Mouse (Mus musculus) MEL (cell line): Measurements from ENCODE around the gene Ppa1.

Experiments
- CTCF ChIP-seq, 3 experiments: IDR thresholded peaks in 2 of 3; conservative IDR thresholded peaks in 1 of 3; 2 replicates each; pipeline ENCODE4 v1.5.1; 2011 to 2012; ENCODE audit warnings: low read length in 3 of 3, low read depth in 2 of 3, mild to moderate bottlenecking in 2 of 3, improper control_type of control experiment in 1 of 3, inconsistent platforms in 1 of 3, mixed read lengths in 1 of 3, moderate library complexity in 1 of 3; ENCODE audit not compliant: control insufficient read depth in 1 of 3, insufficient read depth in 1 of 3, poor library complexity in 1 of 3, severe bottlenecking in 1 of 3
- ELF1 ChIP-seq: IDR thresholded peaks from 2 replicates; pipeline ENCODE4 v1.6.1; 2014; ENCODE audit warnings: low read depth, mild to moderate bottlenecking, inconsistent platforms, low read length, improper control_type of control experiment, moderate library complexity
- EP300 ChIP-seq, 2 experiments: IDR thresholded peaks; 2 replicates each; pipeline ENCODE4 v1.6.1; 2011; ENCODE audit warnings: improper control_type of control experiment in 2 of 2, low read length in 2 of 2, low read depth in 1 of 2, mild to moderate bottlenecking in 1 of 2
- HCFC1 ChIP-seq: IDR thresholded peaks from 2 replicates; pipeline ENCODE4 v1.6.1; 2012; ENCODE audit warnings: low read depth, mild to moderate bottlenecking, inconsistent platforms, low read length, improper control_type of control experiment, moderate library complexity
- MAZ ChIP-seq: IDR thresholded peaks from 2 replicates; pipeline ENCODE4 v1.6.1; 2012; ENCODE audit warnings: low read depth, mild to moderate bottlenecking, inconsistent platforms, low read length, improper control_type of control experiment
- POLR2A ChIP-seq, 2 experiments: IDR thresholded peaks; 2 replicates each; pipeline ENCODE4 v1.6.1; 2011 to 2012; ENCODE audit warnings: low read length in 2 of 2, mild to moderate bottlenecking in 2 of 2, control low read depth in 1 of 2, improper control_type of control experiment in 1 of 2, low read depth in 1 of 2, moderate library complexity in 1 of 2; ENCODE audit not compliant: control insufficient read depth in 1 of 2, insufficient read depth in 1 of 2, poor library complexity in 1 of 2
- RCOR1 ChIP-seq: IDR thresholded peaks from 2 replicates; pipeline ENCODE4 v1.6.1; 2012; ENCODE audit warnings: low read depth, mild to moderate bottlenecking, inconsistent platforms, low read length, improper control_type of control experiment
- TBP ChIP-seq: IDR thresholded peaks from 2 replicates; pipeline ENCODE4 v1.8.0; 2011; ENCODE audit warnings: low read depth, low read length, improper control_type of control experiment
- UBTF ChIP-seq: IDR thresholded peaks from 2 replicates; pipeline ENCODE4 v1.6.1; 2012; ENCODE audit warnings: low read depth, mild to moderate bottlenecking, inconsistent platforms, low read length, improper control_type of control experiment, moderate library complexity, borderline replicate concordance; ENCODE audit not compliant: insufficient read depth
- USF1 ChIP-seq: IDR thresholded peaks from 2 replicates; pipeline ENCODE4 v1.6.1; 2014; ENCODE audit warnings: low read depth, mild to moderate bottlenecking, inconsistent platforms, low read length, improper control_type of control experiment, moderate library complexity
- ZKSCAN1 ChIP-seq: IDR thresholded peaks from 2 replicates; pipeline ENCODE4 v1.6.1; 2012; ENCODE audit warnings: low read depth, mild to moderate bottlenecking, inconsistent platforms, low read length, improper control_type of control experiment, moderate library complexity

- no peak for TF ChIP-seq CTCF (IDR thresholded peaks at IDR 0.05 in 2 of 3, conservative IDR thresholded peaks at IDR 0.05 in 1 of 3; ENCODE audit: control insufficient read depth in 1 of 3, insufficient read depth in 1 of 3, low read depth in 2 of 3, low read length in 3 of 3, poor library complexity in 1 of 3, severe bottlenecking in 1 of 3)
- TF ChIP-seq EP300 (IDR thresholded peaks at IDR 0.05; ENCODE audit: low read depth in 1 of 2, low read length in 2 of 2) = no peak
- TF ChIP-seq ELF1 = no peak
- TF ChIP-seq POLR2A (IDR thresholded peaks at IDR 0.05; ENCODE audit: control insufficient read depth in 1 of 2, insufficient read depth in 1 of 2, low read depth in 1 of 2, low read length in 2 of 2, poor library complexity in 1 of 2) = no peak
- TF ChIP-seq RCOR1 = no peak
- no peak for TF ChIP-seq ZKSCAN1
- no peak for TF ChIP-seq HCFC1
- no peak for TF ChIP-seq MAZ
- no peak for TF ChIP-seq UBTF
- TF ChIP-seq USF1 = no peak
- TF ChIP-seq TBP = no peak
These were observed 72.0 kb downstream of the Ppa1 start for GRCm38 (mm10) chr10:61720331-61720730.
